Mouse (Mus musculus) CH12.LX (cell line): ENCODE data around the gene Pik3ca. TPM values are rescaled to one million over a fixed set of nuclear protein-coding genes. Genes with fewer than 3 reads are reported as not detected.

Source experiments
- DNase-seq: peaks from one replicate; pipeline ENCODE4 v3.0.0-alpha.2; 2013; ENCODE audit errors: extremely low read depth
- H3K27ac ChIP-seq: 2 replicates; pipeline ENCODE4 v1.5.1; 2012; ENCODE audit warnings: low read depth, mild to moderate bottlenecking, control low read depth, moderate library complexity; ENCODE audit not compliant: insufficient read depth
- H3K27me3 ChIP-seq: replicated peaks from 2 replicates; pipeline ENCODE3; 2012; ENCODE audit warnings: inconsistent platforms
- H3K36me3 ChIP-seq, 2 experiments: replicated peaks in 1 of 2; 2 replicates each; pipeline versions ENCODE3 to v1.6.1; 2012; ENCODE audit warnings: inconsistent platforms in 1 of 2, low read length in 1 of 2, mild to moderate bottlenecking in 1 of 2, mixed read lengths in 1 of 2, moderate library complexity in 1 of 2; ENCODE audit not compliant: control insufficient read depth in 1 of 2, insufficient read depth in 1 of 2
- H3K4me1 ChIP-seq, 2 experiments: 2 replicates each; pipeline ENCODE4 v1.6.1; 2012; ENCODE audit warnings: inconsistent platforms in 1 of 2, moderate library complexity in 1 of 2; ENCODE audit not compliant: insufficient read depth in 2 of 2, control insufficient read depth in 1 of 2
- H3K4me2 ChIP-seq: 2 replicates; pipeline ENCODE4 v1.6.1; 2012; ENCODE audit warnings: low read depth, mild to moderate bottlenecking, control low read depth; ENCODE audit not compliant: poor library complexity, insufficient read depth, severe bottlenecking
- H3K4me3 ChIP-seq, 3 experiments: fragments of 150-350 bp in 1 of 3; sonication (generic) in 1 of 3; replicated peaks in 1 of 3; 2 replicates each; pipeline versions ENCODE3 to v1.5.1; 2011 to 2012; ENCODE audit warnings: low read depth in 2 of 3, low read length in 2 of 3, mild to moderate bottlenecking in 2 of 3, moderate library complexity in 2 of 3, control low read depth in 1 of 3, improper control_type of control experiment in 1 of 3, inconsistent platforms in 1 of 3, mixed read lengths in 1 of 3; ENCODE audit not compliant: poor library complexity in 1 of 3
- H3K79me2 ChIP-seq: replicated peaks from 2 replicates; pipeline ENCODE4 v1.6.1; 2012; ENCODE audit warnings: mild to moderate bottlenecking, moderate library complexity; ENCODE audit not compliant: control insufficient read depth, poor library complexity, insufficient read depth, severe bottlenecking; ENCODE audit errors: extremely low read depth
- H3K9ac ChIP-seq: 2 replicates; pipeline ENCODE4 v1.6.1; 2012; ENCODE audit warnings: low read depth, mild to moderate bottlenecking, control low read depth, moderate library complexity; ENCODE audit not compliant: insufficient read depth
- H3K9me3 ChIP-seq: replicated peaks from 2 replicates; pipeline ENCODE3; 2012; ENCODE audit warnings: low read length, inconsistent platforms, mixed read lengths
- CHD1 ChIP-seq: IDR thresholded peaks from 2 replicates; pipeline ENCODE4 v1.6.1; 2012; ENCODE audit warnings: low read depth, low read length, improper control_type of control experiment, inconsistent platforms
- CHD2 ChIP-seq: IDR thresholded peaks from 2 replicates; pipeline ENCODE4 v1.6.1; 2011; ENCODE audit warnings: low read length, improper control_type of control experiment
- CTCF ChIP-seq, 2 experiments: IDR thresholded peaks in 1 of 2; conservative IDR thresholded peaks in 1 of 2; 2 replicates each; pipeline ENCODE4 v1.5.1; 2011 to 2012; ENCODE audit warnings: low read depth in 2 of 2, low read length in 2 of 2, improper control_type of control experiment in 1 of 2, inconsistent platforms in 1 of 2, mild to moderate bottlenecking in 1 of 2, moderate library complexity in 1 of 2
- E2F4 ChIP-seq: IDR thresholded peaks from 2 replicates; pipeline ENCODE4 v1.6.1; 2011; ENCODE audit warnings: low read depth, low read length, improper control_type of control experiment; ENCODE audit not compliant: insufficient replicate concordance
- ELF1 ChIP-seq: IDR thresholded peaks from 2 replicates; pipeline ENCODE4 v1.6.1; 2014; ENCODE audit warnings: low read depth, mild to moderate bottlenecking, inconsistent platforms, low read length, improper control_type of control experiment
- EP300 ChIP-seq: IDR thresholded peaks from 2 replicates; pipeline ENCODE4 v1.6.1; 2011; ENCODE audit warnings: low read length, improper control_type of control experiment
- HCFC1 ChIP-seq: IDR thresholded peaks from 2 replicates; pipeline ENCODE4 v1.6.1; 2012; ENCODE audit warnings: low read depth, mild to moderate bottlenecking, inconsistent platforms, low read length, improper control_type of control experiment
- JUN ChIP-seq: IDR thresholded peaks from 2 replicates; pipeline ENCODE4 v1.6.1; 2011; ENCODE audit warnings: low read depth, mild to moderate bottlenecking, low read length, improper control_type of control experiment, moderate library complexity; ENCODE audit not compliant: insufficient read depth
- MEF2A ChIP-seq: IDR thresholded peaks from 2 replicates; pipeline ENCODE4 v1.6.1; 2014; ENCODE audit warnings: low read depth, mild to moderate bottlenecking, inconsistent platforms, low read length, improper control_type of control experiment, borderline replicate concordance
- MXI1 ChIP-seq: IDR thresholded peaks from 2 replicates; pipeline ENCODE4 v1.6.1; 2011; ENCODE audit warnings: mild to moderate bottlenecking, low read depth, low read length, improper control_type of control experiment
- NELFE ChIP-seq: IDR thresholded peaks from 2 replicates; pipeline ENCODE4 v1.6.1; 2011; ENCODE audit warnings: low read depth, low read length, improper control_type of control experiment
- PAX5 ChIP-seq: IDR thresholded peaks from 2 replicates; pipeline ENCODE4 v1.6.1; 2012; ENCODE audit warnings: low read length, inconsistent platforms, mixed read lengths
- POLR2AphosphoS2 ChIP-seq: IDR thresholded peaks from 2 replicates; pipeline ENCODE4 v1.6.1; 2011; ENCODE audit warnings: low read depth, low read length, improper control_type of control experiment
- RCOR1 ChIP-seq: conservative IDR thresholded peaks from 2 replicates; pipeline ENCODE4 v1.6.1; 2012; ENCODE audit warnings: low read depth, mild to moderate bottlenecking, inconsistent platforms, low read length, improper control_type of control experiment
- SIN3A ChIP-seq: IDR thresholded peaks from 2 replicates; pipeline ENCODE4 v1.6.1; 2012; ENCODE audit warnings: low read length, improper control_type of control experiment, inconsistent platforms
- TBP ChIP-seq: conservative IDR thresholded peaks from 2 replicates; pipeline ENCODE4 v1.6.1; 2011; ENCODE audit warnings: low read depth, low read length, improper control_type of control experiment
- UBTF ChIP-seq: IDR thresholded peaks from 2 replicates; pipeline ENCODE4 v1.6.1; 2012; ENCODE audit warnings: low read depth, mild to moderate bottlenecking, inconsistent platforms, low read length, improper control_type of control experiment, moderate library complexity
- USF1 ChIP-seq: IDR thresholded peaks from 2 replicates; pipeline ENCODE4 v1.6.1; 2014; ENCODE audit warnings: low read depth, mild to moderate bottlenecking, inconsistent platforms, low read length, improper control_type of control experiment
- USF2 ChIP-seq: conservative IDR thresholded peaks from 2 replicates; pipeline ENCODE4 v1.6.1; 2011; ENCODE audit warnings: low read depth, low read length, improper control_type of control experiment
- dilution Hi-C: fragments of 300-500 bp; cut with MboI; formaldehyde crosslinking; loops from 2 replicates; pipeline ENCODE4 v1.14.3; 2020; ENCODE audit warnings: low sequenced_read_pairs; ENCODE audit not compliant: extremely low pct_unique_long_range_greater_than_20kb, extremely low pct_ligation_motif_present
- in situ Hi-C: fragments of 300-500 bp; cut with MboI; formaldehyde crosslinking; loops from 3 replicates; pipeline ENCODE4 v1.14.3; 2019; ENCODE audit warnings: low sequenced_read_pairs, low pct_ligation_motif_present, low pct_unique_long_range_greater_than_20kb, mixed read lengths
- polyA plus RNA-seq: library from polyadenylated mRNA; unstranded; fragments of >175 nt; gene quantifications from 2 replicates; pipeline ENCODE4 v1.2.1, GENCODE M21; 2012; ENCODE audit warnings: low read depth; ENCODE audit not compliant: insufficient read length
- total RNA-seq, 2 experiments: library from RNA; depleted of rRNA; stranded (reverse); fragments of 300-350 nt in 1 of 2; fragments of >200 nt in 1 of 2; gene quantifications; 2 replicates each; pipeline ENCODE4 v1.2.3; 2012 to 2014

Pik3ca gene
- total and polyA plus RNA-seq, 3 experiments, result 19.1 to 26.5 (median 19.6) TPM

DNA sequence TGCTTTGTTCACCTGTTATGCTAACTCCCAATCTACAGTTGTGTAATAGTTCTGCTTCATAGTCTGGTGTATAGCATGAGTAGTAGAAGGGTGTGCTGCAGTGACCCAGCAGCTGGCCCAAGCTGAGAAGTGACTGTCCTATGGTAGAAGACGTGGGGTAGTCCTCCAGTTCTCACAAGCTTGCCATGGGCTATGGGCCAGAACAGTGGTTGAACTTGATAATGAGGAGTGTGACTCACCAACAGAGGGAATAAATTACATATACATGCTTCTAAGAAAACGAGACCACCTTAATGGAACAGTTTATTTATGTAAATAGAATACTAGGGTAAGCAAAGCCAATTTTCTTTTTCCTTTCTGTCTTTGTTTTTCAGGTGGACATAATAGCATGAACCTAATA lies 32.9 kb downstream of the Pik3ca start:
- peaks cover 18% of the 10 kb centered on the region for H3K79me2 ChIP-seq
- in situ Hi-C loops (no loop called here), dilution Hi-C loops (no loop called here)
- no peak overlapping the region for H3K4me3 ChIP-seq
- H3K4me1 ChIP-seq, result peaks cover 3 to 24% of the 10 kb centered on the region in 2 experiments; a peak in 3 of 4 replicates
- peaks cover 2 to 27% of the 10 kb centered on the region in 2 experiments for H3K36me3 ChIP-seq
- TF ChIP-seq CHD2, result no peak
- no peak for TF ChIP-seq SIN3A
- TF ChIP-seq ELF1, result no peak
- no peak for TF ChIP-seq TBP
- TF ChIP-seq USF2, result no peak
- TF ChIP-seq MXI1, result no peak
- TF ChIP-seq PAX5, result no peak
- TF ChIP-seq UBTF, result no peak
- TF ChIP-seq USF1, result no peak
- no peak overlapping the region for H3K27ac ChIP-seq
- H3K9ac ChIP-seq, result no peak overlapping the region
- no peaks in the 10 kb centered on the region for H3K27me3 ChIP-seq
- no peak for DNase-seq
- peaks cover 3% of the 10 kb centered on the region for H3K9me3 ChIP-seq
- H3K4me2 ChIP-seq, result no peak overlapping the region

GRCm38 (mm10) chr3:32434016-32434415 lies 36.5 kb downstream of the Pik3ca start:
- no peak for DNase-seq
- H3K4me2 ChIP-seq, result no peak overlapping the region
- H3K9ac ChIP-seq, result no peak overlapping the region
- H3K4me1 ChIP-seq, result peaks cover 14 to 52% of the 10 kb centered on the region in 2 experiments
- no peaks in the 10 kb centered on the region for H3K9me3 ChIP-seq
- no peak overlapping the region for H3K27ac ChIP-seq
- in situ Hi-C loops (no loop called here), dilution Hi-C loops (no loop called here)
- H3K4me3 ChIP-seq, result no peak overlapping the region
- H3K36me3 ChIP-seq, result peaks cover 6 to 25% of the 10 kb centered on the region in 2 experiments
- H3K27me3 ChIP-seq, result no peaks in the 10 kb centered on the region
- H3K79me2 ChIP-seq, result peaks cover 3% of the 10 kb centered on the region
- TF ChIP-seq E2F4 (no peak), MEF2A (no peak), CTCF (conservative IDR thresholded peaks at IDR 0.05 in 1 of 2, IDR thresholded peaks at IDR 0.05 in 1 of 2; ENCODE audit: low read depth in 2 of 2, low read length in 2 of 2) (no peak), JUN (no peak), EP300 (no peak), CHD1 (no peak), HCFC1 (no peak), USF2 (no peak), RCOR1 (no peak), MXI1 (no peak), POLR2AphosphoS2 (no peak), NELFE (no peak)
